Mouse (Mus musculus) testis, adult 2 months (tissue): ENCODE data around the gene Gcnt1.

Experiments
- CTCF ChIP-seq: fragments of 200-500 bp; IDR thresholded peaks from 2 replicates; pipeline ENCODE4 v1.5.1; 2012; ENCODE audit warnings: low read depth, mild to moderate bottlenecking, inconsistent platforms, low read length, moderate library complexity; ENCODE audit not compliant: control insufficient read depth, insufficient read depth, insufficient replicate concordance
- POLR2A ChIP-seq: fragments of 200-500 bp; IDR thresholded peaks from 2 replicates; pipeline ENCODE4 v1.6.1; 2012; ENCODE audit warnings: low read depth, mild to moderate bottlenecking, inconsistent platforms, low read length, moderate library complexity; ENCODE audit not compliant: control insufficient read depth

GRCm38 (mm10) chr19:17295211-17295766 is 77.4 kb downstream of the Gcnt1 start:
- TF ChIP-seq CTCF (no peak), POLR2A (no peak)
